Mouse (Mus musculus) cerebellum, adult 11-12 months (tissue): ENCODE data around the gene Srrt.

ENCODE experiments used
- DNase-seq: peaks from one replicate; pipeline ENCODE4 v3.0.0; 2022

Srrt gene

DNA sequence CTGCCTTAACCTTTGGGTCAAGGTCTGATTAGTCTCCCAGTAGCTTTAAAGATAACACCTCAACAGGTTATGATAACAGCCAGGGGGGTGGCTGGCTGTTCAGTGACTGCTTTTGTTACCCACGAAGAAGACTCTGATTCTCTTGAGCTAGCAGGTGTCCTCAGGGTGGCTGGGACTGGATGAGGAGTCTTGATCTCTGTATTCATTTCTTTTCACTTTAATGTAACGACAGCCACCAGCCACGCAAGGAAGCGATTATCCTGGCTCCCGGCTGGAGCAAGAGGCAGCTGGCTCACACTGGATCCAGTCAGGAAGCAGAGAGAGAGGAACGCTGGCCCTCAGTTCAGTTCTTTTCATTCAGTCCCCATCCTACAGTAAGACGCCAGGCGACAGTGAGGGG, 29.7 kb upstream of the Srrt start:
- peak; percentile 18 for DNase-seq

DNA sequence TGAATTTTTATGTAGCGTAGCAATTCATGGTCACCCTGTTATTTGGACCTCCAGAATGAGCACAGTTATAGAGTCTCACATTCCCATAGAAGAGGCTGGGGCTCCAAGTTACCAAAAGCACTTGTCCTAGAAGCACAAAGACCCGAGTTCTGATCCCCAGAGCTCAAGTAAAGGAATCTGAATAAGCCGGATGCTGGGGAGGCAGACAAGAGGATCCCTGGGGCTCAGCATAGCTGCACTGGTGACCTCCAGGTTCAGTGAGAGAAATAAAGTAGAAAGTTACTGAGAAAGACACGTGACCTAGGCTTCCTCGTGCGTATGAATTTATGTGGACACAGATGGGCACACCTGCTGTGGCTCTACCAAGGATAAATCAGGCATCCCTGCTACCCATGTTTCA, 27.6 kb upstream of the Srrt start:
- DNase-seq = no peak

DNA sequence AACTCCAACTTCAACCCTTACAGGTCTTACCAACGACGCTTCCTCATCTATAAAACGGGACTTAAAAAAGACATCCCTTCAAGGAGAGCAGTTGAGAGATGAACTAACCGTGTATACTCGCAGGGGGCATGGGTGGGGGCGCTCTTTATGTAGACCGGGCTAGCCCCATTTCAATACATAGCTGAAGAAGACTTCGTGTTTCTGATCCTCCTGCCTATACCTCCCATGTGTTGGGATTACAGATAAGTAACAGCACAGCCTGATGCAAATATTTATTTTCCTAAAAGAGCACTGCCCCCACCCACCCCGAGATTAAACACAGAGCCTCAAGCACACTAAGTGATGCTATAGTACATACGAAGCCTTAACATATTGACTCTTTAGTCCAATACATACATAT, 26.8 kb upstream of the Srrt start:
- no peak for DNase-seq

DNA sequence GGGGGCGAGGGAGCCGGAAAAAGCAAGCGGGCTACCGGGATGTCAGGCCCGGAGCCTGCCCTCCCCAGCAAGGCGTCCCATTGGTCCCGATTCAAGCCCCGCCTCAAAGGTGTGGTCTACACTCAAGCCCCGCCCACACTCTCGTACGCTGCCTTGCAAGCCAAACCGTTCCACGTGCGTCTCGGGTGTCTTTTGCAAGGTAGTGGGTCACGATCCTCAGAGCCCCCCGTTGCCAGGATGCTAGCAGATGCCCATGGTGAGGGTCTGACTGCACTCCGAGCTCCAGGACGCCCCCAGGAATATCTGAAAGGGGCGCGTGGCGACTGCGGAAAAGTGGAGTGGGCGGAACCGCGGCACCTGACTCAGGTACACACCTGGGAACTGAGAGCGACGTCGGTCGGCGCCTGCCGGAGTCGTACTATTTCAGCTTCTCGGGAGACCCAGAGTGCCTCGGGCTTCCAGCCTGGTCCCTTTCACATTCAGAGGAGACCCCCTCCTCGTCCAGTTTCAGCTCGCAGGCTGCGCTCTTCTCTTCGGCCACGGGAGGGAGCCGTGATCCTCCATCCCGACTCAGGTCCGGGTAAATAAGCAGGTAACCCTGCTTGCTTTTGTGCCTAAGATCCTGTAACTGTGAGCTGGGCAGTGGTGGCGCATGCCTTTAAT, 26.2 kb upstream of the Srrt start, which contains the start of gene Slc12a9:
Gene Slc12a9 (minus strand): TSS at position 86 of the 663 bp plus-strand sequence.
- DNase-seq = peak; percentile 93

DNA sequence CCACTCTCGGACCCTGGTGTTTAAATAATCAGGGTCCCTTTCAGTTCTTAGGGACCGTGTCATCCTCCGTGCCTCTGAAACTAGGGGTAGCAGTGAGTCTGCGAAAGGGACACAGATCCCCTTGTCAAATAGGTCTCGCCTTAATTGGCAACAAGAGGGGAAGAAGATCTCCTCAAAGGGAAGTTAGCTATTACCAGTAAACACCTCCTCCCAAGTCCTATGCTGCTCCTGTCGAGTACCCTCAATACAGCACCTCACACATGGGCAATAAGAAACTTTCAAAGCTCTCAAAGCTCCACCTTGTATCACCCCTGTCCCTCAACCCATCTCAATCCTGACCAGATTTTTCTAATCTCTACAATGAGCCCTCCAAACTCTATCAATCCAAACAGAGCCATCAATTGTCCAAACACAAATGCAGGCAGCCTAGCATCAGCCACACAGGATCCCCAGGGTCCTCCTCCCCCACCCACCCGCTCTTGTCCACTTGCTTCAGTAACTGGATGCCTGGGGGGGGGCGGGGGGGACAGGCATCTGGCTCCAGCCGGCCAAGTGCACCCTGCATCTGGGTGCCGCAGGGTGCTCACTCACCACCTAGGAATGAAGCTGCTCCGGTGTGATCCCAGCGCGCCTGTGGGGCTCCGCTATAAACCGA, 25.5 kb upstream of the Srrt start:
- no peak for DNase-seq

DNA sequence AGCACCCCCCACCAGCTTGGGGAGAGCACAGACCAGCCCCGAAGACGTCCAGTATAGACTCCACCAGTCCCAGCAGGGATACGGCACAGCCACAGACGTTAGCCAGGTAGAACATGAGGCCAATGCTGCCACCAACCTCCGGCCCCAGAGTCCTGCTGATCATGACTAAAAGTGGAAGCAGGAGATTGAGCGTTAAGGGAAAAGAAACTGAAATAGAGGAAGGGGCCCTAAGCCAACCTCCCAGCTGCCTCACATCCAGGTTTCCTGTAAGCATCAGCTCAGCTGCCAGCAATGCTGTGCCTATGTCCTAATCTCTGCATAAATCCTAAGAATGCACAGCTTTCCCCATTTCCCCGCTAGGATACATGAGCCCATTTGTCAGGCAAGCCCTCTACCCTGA, 23.4 kb upstream of the Srrt start:
- DNase-seq = no peak

DNA sequence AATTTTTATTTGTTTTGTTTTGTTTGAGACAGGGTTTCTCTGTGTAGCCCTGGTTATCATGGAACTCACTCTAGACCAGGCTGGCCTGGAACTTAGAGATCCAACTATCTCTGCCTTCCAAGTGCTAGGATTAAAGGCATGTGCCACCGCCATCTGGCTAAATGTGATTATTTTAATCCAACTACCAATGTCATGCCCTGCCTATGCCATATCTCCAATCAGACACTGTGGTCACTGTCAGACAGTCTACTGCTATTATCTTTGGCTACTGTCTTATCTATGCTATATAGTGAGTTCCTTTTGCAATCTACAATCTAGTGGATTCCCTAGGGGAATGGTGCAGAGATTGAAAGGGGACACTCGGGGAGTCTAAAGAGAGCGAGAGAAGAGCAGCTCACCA, 13.5 kb upstream of the Srrt start:
- no peak for DNase-seq

DNA sequence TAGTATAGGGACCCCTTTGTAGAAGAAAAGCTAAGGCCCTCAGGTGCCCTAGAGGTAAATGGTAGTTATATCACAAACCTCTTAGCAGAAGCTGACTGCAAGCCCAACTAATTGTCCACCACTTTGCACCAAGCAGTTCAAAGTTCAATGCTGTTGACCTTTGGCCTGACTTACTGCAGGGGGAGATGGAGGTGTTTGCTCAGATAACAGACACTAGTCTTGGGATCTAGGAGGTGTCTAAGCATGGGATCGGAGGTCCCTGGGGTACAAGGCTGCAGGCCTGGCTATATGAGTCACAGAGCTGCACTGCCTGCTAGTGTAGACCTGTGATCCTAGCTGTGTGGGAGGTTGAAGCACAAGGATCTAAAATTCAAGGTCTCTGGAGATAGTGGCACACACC, 11.1 kb upstream of the Srrt start:
- DNase-seq = no peak

DNA sequence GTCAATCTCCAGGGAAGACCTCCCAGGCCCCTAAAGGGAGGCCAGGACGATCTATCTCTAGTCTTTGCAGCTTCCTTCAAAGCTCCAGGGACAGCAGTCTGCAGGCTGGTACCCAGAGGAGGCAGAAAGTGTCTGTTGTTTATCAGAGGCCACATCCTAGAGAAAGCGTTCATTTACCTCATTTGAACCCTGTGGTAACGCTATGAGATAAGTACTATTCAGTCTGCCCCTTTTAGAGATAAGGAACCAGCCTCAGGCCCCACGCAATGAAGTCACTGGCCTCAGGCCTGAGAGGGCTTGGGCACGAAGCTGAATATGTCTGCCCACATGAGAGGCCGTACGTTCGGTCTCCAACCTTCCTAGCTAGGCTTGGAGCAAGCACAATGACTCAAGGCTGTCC, 9.9 kb upstream of the Srrt start:
- DNase-seq = no peak

DNA sequence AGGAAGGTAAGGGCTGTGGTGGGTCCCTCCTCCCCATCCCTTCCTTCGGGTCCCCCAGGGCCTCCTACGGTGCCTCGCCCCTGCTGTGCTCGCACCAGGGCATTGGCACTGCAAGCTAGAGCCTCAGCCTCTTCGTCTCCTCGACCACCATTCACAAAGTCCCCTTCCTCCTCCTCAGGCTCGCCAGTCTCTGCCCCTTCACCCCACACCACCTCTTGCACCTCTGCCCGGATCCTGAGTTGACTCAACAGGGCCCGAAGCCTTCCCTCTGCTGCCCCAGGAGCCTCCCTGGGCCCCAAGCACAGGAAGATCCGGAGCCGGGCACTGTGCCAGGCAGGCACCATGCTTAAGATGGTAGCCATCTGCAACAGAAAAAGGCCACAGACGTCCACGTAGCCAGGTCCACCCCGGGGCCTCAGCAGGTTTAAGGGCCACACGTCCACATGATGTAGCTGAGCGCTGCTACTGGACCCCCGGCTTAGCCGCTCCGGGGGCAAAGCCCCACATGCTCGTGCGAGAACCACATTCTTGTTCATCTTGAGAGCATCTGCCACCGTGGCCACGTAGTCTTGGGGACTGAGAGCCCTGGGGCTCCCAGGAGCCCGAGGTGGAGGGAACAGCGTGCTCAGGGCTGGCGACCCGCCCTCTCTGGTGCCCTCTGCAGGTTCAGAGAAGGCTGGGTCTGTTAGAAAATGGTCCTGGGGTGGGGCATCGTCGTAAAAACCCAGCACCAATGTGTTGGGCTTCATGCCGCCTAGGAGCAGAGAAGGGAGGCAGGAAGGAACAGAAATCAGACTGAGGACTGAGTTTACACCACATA, 7.8 kb upstream of the Srrt start:
- DNase-seq = no peak

DNA sequence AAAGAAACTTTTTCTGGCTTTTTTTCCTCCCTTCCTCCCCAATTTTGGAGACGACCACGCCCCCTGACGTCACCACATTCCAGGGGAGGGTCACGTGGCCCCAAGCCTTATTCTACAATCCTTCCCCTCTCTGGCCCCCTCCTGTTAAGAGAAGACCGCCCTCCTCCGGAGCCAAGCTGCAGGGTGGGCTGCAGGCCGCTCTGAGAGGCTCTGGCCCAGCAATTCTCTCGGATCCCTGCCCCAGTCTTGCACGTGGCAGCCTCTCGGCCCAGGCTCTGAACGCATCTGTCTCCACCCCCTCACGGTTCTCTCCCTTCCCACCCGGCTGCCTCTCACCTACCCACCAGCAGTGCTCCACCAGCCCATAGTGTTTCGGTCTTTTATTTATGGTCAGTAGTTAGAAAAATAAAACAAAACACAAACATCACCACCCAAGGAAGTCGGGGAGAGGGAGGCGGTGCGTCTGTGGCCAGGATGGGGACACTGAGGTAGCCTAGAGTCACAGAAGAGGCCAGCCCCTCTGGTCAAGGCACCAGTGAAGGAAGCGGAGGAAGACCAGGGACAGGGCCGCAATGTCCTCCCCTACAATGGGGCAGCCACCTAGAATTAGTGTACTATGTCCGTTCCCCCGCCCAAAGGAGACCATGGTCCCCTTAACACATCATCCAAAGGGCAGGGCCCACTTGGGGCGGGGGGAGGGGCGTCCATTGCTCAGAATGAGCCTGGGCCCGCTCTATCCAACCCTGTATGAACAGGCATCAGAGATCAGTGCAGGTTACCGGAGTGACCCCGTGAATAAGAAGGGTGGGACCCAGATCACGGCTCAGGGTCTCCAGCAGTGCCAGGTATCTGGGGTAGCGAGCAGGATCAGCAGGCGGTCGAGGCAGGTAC, 7.0 kb upstream of the Srrt start, which contains the start of gene Trip6:
Gene Trip6 (minus strand): TSS at position 212 of the 891 bp plus-strand sequence.
- no peak for DNase-seq

DNA sequence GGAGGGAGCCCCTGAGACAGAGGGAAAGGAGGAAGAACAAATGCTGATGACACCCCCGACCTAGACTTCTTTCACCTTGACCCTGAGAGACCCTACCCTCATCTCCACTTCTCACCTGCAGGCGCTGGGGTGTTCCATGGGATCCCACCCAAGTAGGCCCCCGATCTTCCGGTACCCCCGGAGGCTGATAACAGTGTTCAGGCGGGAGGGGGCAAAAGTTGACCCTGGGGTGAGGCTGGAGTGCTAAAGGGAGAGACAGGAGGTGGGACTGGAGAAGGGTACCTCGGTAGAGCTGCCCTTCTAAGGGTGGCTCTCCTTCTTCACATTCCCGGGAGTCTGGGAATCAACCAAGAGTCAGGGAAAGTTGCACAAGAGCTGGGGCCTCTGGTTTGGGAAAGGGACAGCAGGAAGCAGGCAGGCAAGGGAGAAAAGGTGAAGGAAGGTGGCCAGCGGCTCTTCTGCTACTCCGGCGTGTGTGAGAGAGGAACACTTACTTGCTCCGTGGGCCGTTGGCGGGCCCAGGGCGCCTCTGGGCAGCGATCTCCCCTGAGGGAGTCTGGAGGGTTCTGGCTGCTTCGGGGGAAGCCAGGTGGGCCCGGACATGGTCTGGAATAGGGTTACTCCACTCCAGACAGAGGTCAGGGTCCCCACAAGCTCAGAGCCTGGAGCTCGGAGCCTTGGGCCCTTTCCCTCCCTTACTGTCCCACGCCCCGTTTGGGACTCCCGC, 6.2 kb upstream of the Srrt start:
- no peak for DNase-seq

DNA sequence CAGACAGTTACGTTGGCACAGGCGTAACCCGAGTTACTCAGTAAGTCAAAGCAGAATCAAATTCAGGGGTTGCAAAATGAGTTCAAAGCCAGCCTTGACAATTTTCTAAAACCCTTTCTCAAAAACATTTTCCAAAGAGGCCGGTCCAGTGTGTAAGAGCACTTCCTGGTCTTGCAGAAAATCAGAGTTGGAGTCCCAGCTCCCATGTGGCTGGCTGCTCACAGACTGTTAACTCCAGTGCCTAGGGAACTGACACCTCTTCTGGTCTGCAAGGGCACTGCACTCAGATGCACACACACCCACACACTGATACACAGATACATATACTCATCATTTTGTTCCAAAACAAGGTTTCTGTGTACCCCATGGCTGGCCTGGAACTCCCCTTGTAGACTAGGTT, 882 bp upstream of the Srrt start:
- DNase-seq = no peak

DNA sequence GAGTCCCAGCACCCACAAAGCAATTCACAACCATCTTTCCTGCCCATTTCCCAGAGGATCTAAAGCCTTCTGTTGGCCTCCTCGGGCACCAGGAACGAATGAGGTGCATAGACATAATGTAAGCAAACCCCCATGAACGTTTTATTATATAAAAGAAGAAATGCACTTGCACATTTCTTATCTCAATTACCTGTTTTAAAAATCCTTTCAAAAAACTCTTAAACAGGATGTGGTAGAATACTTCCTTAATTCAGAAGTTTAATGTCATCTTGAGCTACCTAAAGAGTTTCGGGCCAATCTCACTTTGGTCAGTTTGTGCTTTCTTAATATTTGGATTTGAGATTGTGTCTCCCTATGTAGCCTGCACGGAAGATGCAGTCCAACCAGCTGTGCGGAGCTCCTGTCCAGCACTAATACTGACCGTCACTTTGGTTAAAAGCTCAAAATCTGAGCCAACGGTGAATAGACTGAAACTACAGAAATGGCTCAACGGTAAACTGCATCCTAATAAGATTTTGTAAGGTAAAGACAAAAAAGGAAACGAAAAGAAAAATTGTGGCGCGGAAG, 952 bp downstream of the Srrt start:
- no peak for DNase-seq

DNA sequence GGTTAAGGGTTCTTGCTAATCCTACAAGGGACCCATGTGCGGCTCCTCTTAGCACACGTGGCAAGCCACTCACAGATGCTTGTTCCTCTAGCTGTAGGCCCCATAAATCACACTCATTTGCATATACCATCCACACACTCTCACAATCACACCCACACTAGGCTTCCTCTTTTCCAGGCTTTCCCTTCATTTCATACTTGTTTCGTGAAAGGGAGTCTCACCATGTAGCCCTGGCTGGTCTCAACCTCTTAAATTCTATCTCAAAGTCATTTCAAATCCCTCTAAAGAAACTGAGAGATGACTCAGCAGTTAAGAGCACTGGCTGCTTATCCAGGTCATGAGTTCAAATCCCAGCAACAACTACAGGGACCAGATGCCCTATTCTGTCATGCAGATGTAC, 1.7 kb downstream of the Srrt start:
- no peak for DNase-seq

DNA sequence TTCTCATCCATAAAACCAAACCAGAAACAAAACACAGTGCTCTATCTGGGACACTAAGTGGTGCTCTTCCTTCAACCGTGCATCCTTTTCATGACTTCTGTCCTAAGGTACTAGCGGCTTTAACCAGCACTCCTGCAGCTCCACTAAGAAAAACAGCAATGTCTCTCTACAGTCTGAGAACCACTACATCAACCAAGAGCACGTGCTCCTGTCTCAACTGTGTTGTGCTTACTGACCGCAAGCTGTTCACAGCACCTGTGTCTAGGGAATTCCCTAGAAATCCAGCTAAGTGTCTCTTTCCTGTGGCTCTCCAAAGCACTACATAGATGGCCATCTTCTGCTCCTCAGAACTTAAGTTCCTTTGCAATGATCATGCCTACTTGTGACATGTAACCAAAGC, 2.7 kb downstream of the Srrt start:
- no peak for DNase-seq

DNA sequence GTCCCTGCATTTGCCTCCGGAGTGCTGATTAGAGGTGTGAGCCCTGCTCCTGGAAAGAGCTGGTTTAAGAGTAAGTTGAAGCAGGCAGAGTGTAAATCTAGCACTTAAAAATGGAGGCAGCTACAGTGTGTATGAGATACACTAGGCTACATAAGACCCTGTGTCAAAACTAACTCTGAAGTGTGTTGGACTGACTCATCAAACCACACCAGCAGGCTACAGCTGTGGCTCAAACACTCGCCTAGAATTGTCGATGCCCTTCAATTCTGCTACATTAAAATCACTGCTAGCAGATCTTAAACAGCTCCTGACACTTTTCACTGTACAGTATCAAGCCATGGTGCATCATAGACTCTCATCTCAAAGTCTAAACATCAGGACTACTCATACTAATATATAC, 3.3 kb downstream of the Srrt start:
- DNase-seq = no peak

DNA sequence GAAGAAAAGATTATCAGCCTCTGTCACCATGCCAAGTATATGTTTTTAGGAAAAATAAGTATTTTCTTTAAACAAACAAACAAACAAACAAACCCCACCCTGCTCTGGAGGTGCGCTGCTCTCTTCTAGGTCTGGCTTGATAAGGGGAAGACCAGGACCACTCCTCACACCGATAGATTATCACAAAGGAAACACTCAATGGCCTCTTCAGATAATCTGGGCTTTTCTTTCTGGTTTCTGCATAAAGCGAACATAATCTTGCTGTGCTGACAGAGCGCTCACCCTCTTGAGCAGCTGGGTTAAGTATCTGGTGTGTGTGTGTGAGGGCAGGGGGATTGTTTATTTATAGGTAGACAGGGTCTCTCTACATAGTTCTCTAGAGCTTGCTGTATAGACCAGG, 3.9 kb downstream of the Srrt start:
- no peak for DNase-seq

DNA sequence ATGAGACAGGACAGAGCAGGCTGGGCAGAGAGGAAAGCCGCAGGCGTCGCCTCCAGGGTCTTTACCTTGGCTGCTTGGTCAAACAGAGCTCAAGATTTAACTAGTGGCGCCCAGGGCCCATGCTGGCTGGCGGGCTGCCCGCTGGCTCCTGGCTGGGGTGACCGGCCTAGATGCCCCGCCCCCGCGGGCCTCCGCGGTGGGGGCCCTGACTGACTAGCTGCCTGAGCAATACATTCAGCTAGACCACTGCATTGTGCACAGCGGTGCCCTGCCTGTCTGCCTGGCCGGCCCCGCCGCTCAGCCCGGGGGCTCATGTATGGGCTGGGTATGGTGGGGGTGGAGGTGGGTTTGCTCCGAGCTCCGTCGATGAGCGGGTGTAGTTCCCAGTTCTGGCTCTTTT, 6.2 kb downstream of the Srrt start:
- peak; percentile 45 for DNase-seq

DNA sequence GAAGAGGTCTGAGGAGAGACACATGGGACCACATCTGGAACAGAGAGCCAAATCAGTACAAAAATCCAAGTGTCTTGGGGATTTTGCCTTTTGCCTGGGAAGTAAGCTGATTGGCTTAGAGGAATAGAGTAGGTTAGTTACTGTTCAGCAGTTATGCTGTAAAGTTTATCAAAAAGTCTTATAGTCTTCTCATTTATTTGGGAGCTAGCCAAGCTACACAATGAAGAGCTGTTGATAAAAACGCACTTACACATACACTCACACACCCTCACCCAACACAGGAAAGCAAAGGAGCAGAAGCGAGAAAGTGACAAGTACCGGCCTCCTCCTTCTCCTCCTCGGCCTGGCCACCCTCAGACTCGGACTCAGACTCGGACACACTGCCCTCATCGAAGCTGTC, 8.2 kb downstream of the Srrt start:
- DNase-seq = no peak

DNA sequence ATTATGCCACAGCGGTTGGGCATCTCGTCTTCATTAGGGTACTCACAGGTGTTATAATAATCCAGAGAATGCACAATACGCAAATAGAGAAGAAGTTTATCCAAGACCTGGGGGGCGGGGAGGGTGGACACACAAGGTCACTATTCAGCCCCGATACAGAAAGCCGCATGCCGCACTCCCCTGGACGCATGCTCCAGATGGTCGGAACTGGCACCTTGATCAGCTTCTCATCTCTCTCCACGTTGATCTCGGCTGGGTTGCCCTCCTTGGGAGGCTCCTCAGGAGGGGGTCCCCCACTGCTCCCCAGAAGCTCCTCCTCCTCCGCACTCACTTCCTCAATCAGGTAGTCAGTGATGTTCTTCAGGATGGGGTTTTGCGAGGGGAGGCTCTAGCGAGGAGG, 10.3 kb downstream of the Srrt start:
- peak; percentile 39 for DNase-seq

DNA sequence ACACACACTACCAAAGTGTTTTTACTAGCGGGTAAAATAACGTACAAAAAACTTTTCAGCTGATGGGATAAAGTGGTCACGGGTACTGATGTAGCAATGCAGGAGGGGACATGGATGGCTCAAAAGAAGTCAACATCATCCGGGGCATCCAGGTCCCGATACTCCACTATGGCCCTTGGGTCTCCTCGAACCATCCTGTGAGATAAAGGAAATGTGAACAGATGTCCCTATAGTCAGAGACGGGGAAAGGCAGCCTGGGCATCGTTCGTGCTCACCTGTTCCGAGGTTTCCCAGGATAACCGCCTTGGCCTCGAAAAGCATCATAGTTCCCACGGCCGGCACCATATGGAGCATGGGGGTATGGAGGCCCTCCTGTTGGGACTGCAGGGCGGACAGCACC, 11.8 kb downstream of the Srrt start:
- no peak for DNase-seq
